Mouse (Mus musculus) urinary bladder, postnatal 14 days (tissue): ENCODE data around the gene Iqcf3.
"Not testable (repeated sequence)": the region's sequence is repeated elsewhere in the genome, so short reads cannot be mapped to it uniquely, and the experiment has no call there.

Source experiments
- DNase-seq: peaks from one replicate; pipeline ENCODE4 v3.0.0; 2021; ENCODE audit warnings: low spot score

Gene Iqcf3

GRCm38 (mm10) chr9:106509356-106509755 is 52.1 kb downstream of the Iqcf3 start:
- no peak for DNase-seq

GRCm38 (mm10) chr9:106504246-106504645 is 57.2 kb downstream of the Iqcf3 start:
- DNase-seq: no peak

GRCm38 (mm10) chr9:106501846-106502245 is 59.6 kb downstream of the Iqcf3 start:
- DNase-seq: no peak

GRCm38 (mm10) chr9:106499667-106500066 is 61.8 kb downstream of the Iqcf3 start, which contains the start of gene Iqcf1:
Iqcf1 (plus strand) TSS chr9:106499967.
- DNase-seq: no peak

GRCm38 (mm10) chr9:106487602-106488001 is 73.8 kb downstream of the Iqcf3 start:
- DNase-seq: not testable (repeated sequence)

- DNase-seq: no peak
Measured at GRCm38 (mm10) chr9:106485076-106485475, 76.4 kb downstream of the Iqcf3 start.

GRCm38 (mm10) chr9:106483606-106484005 is 77.8 kb downstream of the Iqcf3 start:
- no peak for DNase-seq

GRCm38 (mm10) chr9:106483136-106483535 is 78.3 kb downstream of the Iqcf3 start:
- DNase-seq: no peak

- no peak for DNase-seq
Measured at GRCm38 (mm10) chr9:106482578-106483115, 78.8 kb downstream of the Iqcf3 start.

- no peak for DNase-seq
Measured at GRCm38 (mm10) chr9:106481676-106482075, 79.8 kb downstream of the Iqcf3 start.

- no peak for DNase-seq
Measured at GRCm38 (mm10) chr9:106481075-106481474, 80.4 kb downstream of the Iqcf3 start.

GRCm38 (mm10) chr9:106480541-106480940 is 80.9 kb downstream of the Iqcf3 start:
- DNase-seq: no peak

- DNase-seq: no peak
Measured at GRCm38 (mm10) chr9:106478101-106478500, 83.3 kb downstream of the Iqcf3 start.

GRCm38 (mm10) chr9:106477649-106478048 is 83.8 kb downstream of the Iqcf3 start:
- peak; percentile 2 for DNase-seq

- DNase-seq: peak; percentile 99
Measured at GRCm38 (mm10) chr9:106476924-106477484, 84.4 kb downstream of the Iqcf3 start, which contains the start of gene Parp3. Parp3 (minus strand) TSS chr9:106476949.

- peak; percentile 75 for DNase-seq
Measured at GRCm38 (mm10) chr9:106476002-106476923, 85.2 kb downstream of the Iqcf3 start.

- DNase-seq: peak; percentile 5
Measured at GRCm38 (mm10) chr9:106475663-106476001, 85.8 kb downstream of the Iqcf3 start, which contains the start of gene Rrp9. Rrp9 (plus strand) TSS chr9:106475963.

GRCm38 (mm10) chr9:106475046-106475445 is 86.4 kb downstream of the Iqcf3 start:
- peak; percentile 51 for DNase-seq

- DNase-seq: peak; percentile 74
Measured at GRCm38 (mm10) chr9:106474456-106474855, 87.0 kb downstream of the Iqcf3 start.

GRCm38 (mm10) chr9:106473753-106474105 is 87.7 kb downstream of the Iqcf3 start:
- DNase-seq: no peak

GRCm38 (mm10) chr9:106473081-106473752 is 88.2 kb downstream of the Iqcf3 start:
- DNase-seq: no peak

GRCm38 (mm10) chr9:106472321-106472720 is 89.1 kb downstream of the Iqcf3 start:
- DNase-seq: no peak
